8 mouse cellular contexts compared by ENCODE assay signal in the genomic region with DNA sequence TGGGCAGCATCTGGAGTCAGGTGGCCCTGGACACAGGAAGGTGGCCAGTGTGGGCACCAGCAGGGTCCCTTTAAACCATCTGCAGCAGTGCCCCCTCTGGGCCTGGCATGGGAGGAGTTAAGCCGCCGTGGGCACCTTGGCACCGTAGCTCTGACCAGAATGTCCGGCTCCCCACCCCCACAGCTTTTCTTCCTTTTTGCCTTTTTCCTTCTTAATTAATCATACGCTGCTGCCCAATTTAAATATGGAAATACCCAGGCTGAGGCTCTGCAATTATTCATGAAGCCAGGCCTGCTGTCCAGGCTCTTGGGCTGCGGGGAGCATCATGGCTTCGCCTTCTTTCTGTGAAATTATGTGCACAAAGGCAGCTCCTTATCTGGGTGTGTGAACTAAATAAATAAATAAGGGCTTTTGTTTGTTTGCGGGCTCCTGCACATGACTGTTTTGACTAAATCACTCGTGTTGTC.
DNase-seq lines count a peak whose midpoint lies in the region; ATAC-seq and TF ChIP-seq lines count a peak whose summit lies in the region.

No protein-coding gene starts in this region.

- 48% methylated on average over 9 of the region's 9 CpGs for WGBS in kidney, embryonic 15.5 days
- WGBS in neural tube, embryonic 14.5 days = 27% methylated on average over 9 of the region's 9 CpGs

- no peaks in the 10 kb centered on the region for H3K36me3 ChIP-seq in kidney, embryonic 15.5 days
- no peaks in the 10 kb centered on the region for H3K36me3 ChIP-seq in neural tube, embryonic 14.5 days (ENCODE audit: control insufficient read depth, insufficient read depth, low read length)

- ATAC-seq in kidney, embryonic 15.5 days (replicated peaks; ENCODE audit: low FRiP score) = peak; percentile 7; the same call in 1 of the 2 replicates
- peak; percentile 41; the same call in 1 of the 2 replicates for ATAC-seq in neural tube, embryonic 14.5 days (ENCODE audit: low read depth)
- ATAC-seq in granulocyte monocyte progenitor cell, adult 5-6 weeks (replicated peaks; ENCODE audit: poor library complexity, severe bottlenecking) = no peak

- peaks cover 43% of the 10 kb centered on the region for H3K4me1 ChIP-seq in kidney, embryonic 15.5 days
- H3K4me1 ChIP-seq in neural tube, embryonic 14.5 days (ENCODE audit: control insufficient read depth, insufficient read depth, low read length) = peaks cover 37% of the 10 kb centered on the region

- H3K4me2 ChIP-seq in kidney, embryonic 15.5 days = peak overlapping the region; percentile 71
- H3K4me2 ChIP-seq in neural tube, embryonic 14.5 days (ENCODE audit: low read depth, low read length) = peak overlapping the region; percentile 48

- no peaks in the 10 kb centered on the region for H3K27me3 ChIP-seq in kidney, embryonic 15.5 days
- H3K27me3 ChIP-seq in neural tube, embryonic 14.5 days (ENCODE audit: control insufficient read depth, insufficient read depth, low read length) = no peaks in the 10 kb centered on the region; the same call in 1 of the 2 replicates

- H3K4me3 ChIP-seq in layer of hippocampus, adult 2 months = peak overlapping the region; percentile 65
- H3K4me3 ChIP-seq in kidney, embryonic 15.5 days (replicated peaks) = peak overlapping the region; percentile 42
- peak overlapping the region; percentile 30; the same call in 1 of the 2 replicates for H3K4me3 ChIP-seq in neural tube, embryonic 14.5 days (ENCODE audit: low read depth, low read length)

- no peak for DNase-seq in layer of hippocampus, adult 2 months (ENCODE audit: low spot score in 2 of 2)
- DNase-seq in layer of hippocampus, postnatal 36 days = no peak
- peak; percentile 54 for DNase-seq in adrenal gland, postnatal 14 days
- DNase-seq in cerebellum, postnatal 25 days = peak; percentile 73 to 81
- DNase-seq in B cell, adult 2 months = no peak

- peak overlapping the region; percentile 100 for H3K27ac ChIP-seq in layer of hippocampus, adult 2 months
- peak overlapping the region; percentile 98 for H3K27ac ChIP-seq in kidney, embryonic 15.5 days
- H3K27ac ChIP-seq in neural tube, embryonic 14.5 days (ENCODE audit: low read depth, low read length) = peak overlapping the region; percentile 99

- H3K9me3 ChIP-seq in kidney, embryonic 15.5 days (replicated peaks) = no peaks in the 10 kb centered on the region
- no peaks in the 10 kb centered on the region for H3K9me3 ChIP-seq in neural tube, embryonic 14.5 days (ENCODE audit: control insufficient read depth, low read length)

- 0 out of 2 replicates have a peak, but pooled peaks have one; percentile 5 for TF ChIP-seq CTCF in layer of hippocampus, adult 2 months (conservative IDR thresholded peaks at IDR 0.05)

- H3K9ac ChIP-seq in kidney, embryonic 15.5 days = peak overlapping the region; percentile 62; the same call in 1 of the 2 replicates
- peak overlapping the region; percentile 72 for H3K9ac ChIP-seq in neural tube, embryonic 14.5 days (replicated peaks; ENCODE audit: low read depth, low read length)

Comparison
In these comparisons a context has a peak if more than half of its experiments do, and no peak if none do; other contexts are left out.
1. DNase-seq: peak in adrenal gland, postnatal 14 days (single experiment) and cerebellum, postnatal 25 days (2 of 2); none in layer of hippocampus, adult 2 months (0 of 2), layer of hippocampus, postnatal 36 days (0 of 2) and B cell, adult 2 months (0 of 2).
2. Peak in every context shown above with its lines, with median percentiles within 50 percentile points of each other: H3K27ac ChIP-seq and H3K4me3 ChIP-seq.